Mouse (Mus musculus) cortical plate, adult 2 months (tissue): ENCODE results near the gene Thrb.

Source experiments
- CTCF ChIP-seq: fragments of 200-500 bp; IDR thresholded peaks from 2 replicates; pipeline ENCODE4 v1.5.1; 2011; ENCODE audit warnings: mild to moderate bottlenecking, control low read depth, low read length; ENCODE audit not compliant: insufficient read depth; ENCODE audit errors: extremely low read depth
- POLR2A ChIP-seq: fragments of 200-500 bp; IDR thresholded peaks from 2 replicates; pipeline ENCODE4 v1.6.1; 2011; ENCODE audit warnings: mild to moderate bottlenecking, low read length, control low read depth; ENCODE audit not compliant: insufficient read depth; ENCODE audit errors: extremely low read depth

DNA sequence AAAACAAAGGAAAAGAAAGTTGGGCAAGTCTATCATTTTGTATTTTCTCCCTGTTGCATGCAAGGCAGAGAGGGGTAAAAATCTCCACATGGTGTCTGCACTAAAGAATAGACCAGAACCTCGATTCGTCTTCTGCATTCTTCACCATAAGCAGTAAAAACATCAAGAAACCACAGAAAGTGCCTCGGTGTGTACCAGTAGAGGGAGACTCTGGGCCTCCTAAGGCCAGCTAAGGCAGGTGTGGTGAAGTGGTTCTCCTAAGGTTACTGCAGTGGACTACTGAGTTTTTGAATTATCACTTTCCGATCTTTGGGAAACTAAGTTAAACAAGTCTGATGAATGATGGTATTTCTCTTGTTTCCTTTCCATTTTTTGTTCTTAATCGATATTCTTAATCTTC lies 269.5 kb downstream of the Thrb start:
- TF ChIP-seq CTCF (peak; percentile 46), POLR2A (no peak)
